Mouse (Mus musculus) ovary, postnatal 10 days (tissue): ENCODE measurements around the gene Gm28269.

Experiments used
- DNase-seq: peaks from one replicate; pipeline ENCODE4 v3.0.0; 2022; ENCODE audit warnings: low spot score

The Gm28269 gene

GRCm38 (mm10) chrX:21744997-21745396 lies at the start of gene Gm28269:
Gm28269 (minus strand) TSS chrX:21745097.
- no peak for DNase-seq

GRCm38 (mm10) chrX:21716885-21717284 lies 28.0 kb downstream of the Gm28269 start:
- DNase-seq: no peak

GRCm38 (mm10) chrX:21715293-21715692 lies 29.6 kb downstream of the Gm28269 start:
- DNase-seq: no peak

DNA sequence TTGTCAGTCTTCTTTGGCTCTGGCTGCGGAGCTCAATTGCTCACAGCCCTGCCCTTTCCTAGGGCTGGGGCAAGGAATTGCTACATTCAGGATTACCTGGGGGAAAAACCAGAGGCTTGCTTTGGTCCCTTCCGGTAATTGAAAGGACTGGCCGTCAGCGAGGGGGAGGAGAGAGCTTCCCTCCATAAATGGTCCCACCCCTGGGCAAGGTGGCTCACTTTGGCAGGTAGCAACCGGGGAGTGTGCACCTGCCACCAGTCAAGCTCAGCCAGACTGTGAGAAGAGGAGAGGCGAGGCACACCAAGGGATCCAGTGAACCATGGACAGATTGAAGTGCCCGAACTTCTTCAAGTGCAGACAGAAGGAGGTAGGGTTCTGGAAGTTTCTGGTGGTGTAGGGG lies 30.1 kb downstream of the Gm28269 start, which contains the start of gene Slc6a14:
Gene Slc6a14, plus strand, starts transcription at position 68 of the 400 bp plus-strand sequence.
- no peak for DNase-seq

- DNase-seq: no peak
Measured at GRCm38 (mm10) chrX:21704470-21704869, 40.4 kb downstream of the Gm28269 start.

DNA sequence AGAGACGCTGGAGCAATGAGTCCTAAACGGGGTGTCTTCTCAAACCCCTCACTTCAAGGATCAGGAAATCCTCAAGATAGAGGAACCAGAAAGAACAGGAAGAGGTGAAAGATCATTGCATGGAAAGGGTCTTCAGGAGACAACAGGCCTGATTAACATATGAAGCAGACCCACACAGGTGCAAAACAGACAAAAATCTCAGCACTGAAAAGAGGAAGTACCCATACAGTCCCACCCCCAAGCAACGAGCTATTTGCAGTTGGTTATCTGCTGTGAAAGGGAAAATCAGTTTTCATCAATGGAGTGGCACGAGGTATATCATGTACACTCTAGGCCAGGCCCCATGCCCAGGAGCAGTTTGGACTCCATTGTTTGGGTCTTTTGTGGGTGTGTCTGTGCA lies 43.3 kb downstream of the Gm28269 start:
- no peak for DNase-seq

DNA sequence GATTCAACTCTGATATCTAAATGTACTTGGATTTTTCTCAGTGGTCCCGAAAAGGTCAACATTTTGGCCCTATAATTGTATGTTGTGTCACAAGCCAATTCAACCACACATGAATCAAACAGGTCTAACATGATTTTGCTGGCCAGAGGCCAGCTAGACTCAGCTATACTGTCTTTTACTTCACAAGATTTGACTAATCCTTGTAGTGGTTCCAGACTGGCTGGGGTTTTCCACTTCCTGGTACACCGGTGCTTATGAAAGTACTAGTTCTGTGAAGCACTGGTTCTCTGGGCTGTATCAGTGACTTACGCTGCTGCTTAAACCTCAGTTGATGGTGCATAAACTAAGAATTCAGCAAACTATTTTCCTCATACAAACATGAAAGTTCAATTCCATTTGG lies 49.2 kb downstream of the Gm28269 start:
- DNase-seq: no peak

DNA sequence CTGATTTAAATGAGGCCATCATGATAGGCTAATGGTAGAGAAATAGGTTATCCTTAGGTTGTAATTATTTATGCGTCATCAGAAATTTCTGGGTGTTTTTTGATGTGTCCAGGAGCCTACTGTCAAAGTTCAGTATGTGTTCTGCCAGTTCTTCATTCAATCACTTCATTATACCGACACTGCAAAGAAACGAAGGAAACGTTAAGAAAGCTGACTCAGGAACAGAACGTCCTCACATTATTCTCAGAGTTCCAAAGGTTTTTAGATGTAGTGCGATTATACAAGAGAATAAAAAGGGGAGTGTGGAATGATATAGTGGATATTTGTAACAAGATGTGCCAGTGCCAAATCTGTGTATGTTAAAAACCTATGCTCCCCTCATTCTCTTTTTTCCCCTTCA lies 49.7 kb downstream of the Gm28269 start:
- no peak for DNase-seq
